Mouse (Mus musculus): ENCODE results near the gene Sema5a. TPM values are rescaled to one million over a fixed set of nuclear protein-coding genes. Genes with fewer than 3 reads are reported as not detected.

The Sema5a gene
- polyA plus RNA-seq, 1 experiment from 2014 or later: 3.9 TPM

DNA sequence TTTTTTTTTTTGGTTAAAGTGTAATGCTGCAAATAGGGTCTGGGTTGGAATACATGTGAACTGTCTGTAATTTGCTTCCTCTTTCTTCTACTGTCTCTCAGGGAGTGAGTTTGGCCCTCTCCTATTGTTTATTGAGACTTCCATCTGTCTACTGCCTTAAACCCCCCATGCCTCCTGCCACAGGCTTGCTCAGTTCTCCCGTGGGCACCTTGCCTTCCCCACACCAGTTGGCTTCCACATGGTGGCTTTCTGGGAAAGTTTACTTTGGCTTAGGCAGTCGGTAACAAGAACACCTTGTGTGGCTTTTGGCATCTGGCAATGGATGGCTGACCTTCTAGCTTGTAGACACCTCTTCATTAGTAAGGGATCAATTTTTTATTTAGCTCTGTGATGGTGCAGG is 10.2 kb downstream of the Sema5a start:
- WGBS: 75% methylated on average over 2 of the region's 2 CpGs
- no peak overlapping the region for H3K4me3 ChIP-seq
- no peaks in the 10 kb centered on the region for H3K36me3 ChIP-seq
- H3K9ac ChIP-seq: no peak overlapping the region
- no peak for ATAC-seq (ENCODE audit: insufficient number of reproducible peaks, low FRiP score)
- H3K27me3 ChIP-seq (replicated peaks): no peaks in the 10 kb centered on the region
- H3K9me3 ChIP-seq (replicated peaks): peaks cover 9% of the 10 kb centered on the region
- H3K4me1 ChIP-seq (replicated peaks): peaks cover 14% of the 10 kb centered on the region
- no peak overlapping the region for H3K27ac ChIP-seq (ENCODE audit: poor library complexity, severe bottlenecking)
- H3K4me2 ChIP-seq: no peak overlapping the region

DNA sequence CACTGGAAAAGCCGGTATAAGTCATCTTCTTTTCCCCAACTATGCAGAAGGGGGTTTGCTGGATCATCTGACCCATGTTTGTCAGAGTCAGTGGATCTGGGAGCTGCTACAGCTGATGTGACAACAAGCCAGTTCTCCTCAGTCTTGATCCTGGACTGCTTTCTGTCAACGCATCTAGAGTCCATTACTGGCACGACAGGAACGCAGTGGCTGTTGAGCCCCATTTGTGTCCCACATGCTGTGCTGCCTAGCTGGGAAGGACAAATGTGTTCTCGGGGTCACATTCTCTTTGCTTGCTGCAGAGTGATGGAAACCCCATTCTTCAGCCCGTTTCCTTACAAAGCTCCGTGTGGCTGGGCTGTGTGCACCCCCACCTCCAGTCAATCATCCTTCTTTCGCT is 12.7 kb downstream of the Sema5a start:
- Histone ChIP-seq H3K9me3 (replicated peaks) (peaks cover 9% of the 10 kb centered on the region), H3K4me1 (replicated peaks) (peaks cover 22% of the 10 kb centered on the region), H3K9ac (no peak overlapping the region), H3K36me3 (no peaks in the 10 kb centered on the region), H3K4me2 (peak overlapping the region; percentile 17), H3K4me3 (no peak overlapping the region), H3K27me3 (replicated peaks) (no peaks in the 10 kb centered on the region), H3K27ac (ENCODE audit: poor library complexity, severe bottlenecking) (peak overlapping the region; percentile 59)
- no peak for ATAC-seq (ENCODE audit: insufficient number of reproducible peaks, low FRiP score)
- WGBS: 43% methylated on average over 8 of the region's 8 CpGs

DNA sequence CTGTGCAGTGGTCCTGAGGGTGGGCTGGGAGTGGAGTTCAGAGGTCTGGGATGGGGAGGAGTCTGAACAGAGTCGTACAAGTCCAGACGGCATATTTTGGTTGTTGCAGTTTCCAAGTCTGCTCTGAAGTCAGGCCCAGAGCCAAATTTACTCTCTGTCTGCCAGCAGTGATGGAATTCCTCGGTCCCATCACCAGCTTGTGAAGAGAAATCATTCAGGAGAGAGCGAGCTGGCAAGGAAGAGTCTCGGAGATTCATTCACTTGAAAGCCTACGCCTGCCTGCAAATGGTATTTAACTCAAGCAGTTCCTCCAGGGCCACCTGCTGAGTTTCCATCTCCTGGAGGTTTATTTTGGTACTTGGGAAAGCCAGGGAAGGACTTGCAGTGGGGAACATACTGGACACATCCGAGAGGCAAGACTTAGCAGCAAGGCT is 13.3 kb downstream of the Sema5a start:
- H3K9me3 ChIP-seq (replicated peaks): peaks cover 9% of the 10 kb centered on the region
- peak overlapping the region; percentile 59 for H3K27ac ChIP-seq (ENCODE audit: poor library complexity, severe bottlenecking)
- no peaks in the 10 kb centered on the region for H3K27me3 ChIP-seq (replicated peaks)
- no peak for ATAC-seq (ENCODE audit: insufficient number of reproducible peaks, low FRiP score)
- H3K36me3 ChIP-seq: no peaks in the 10 kb centered on the region
- 33% methylated on average over 7 of the region's 7 CpGs for WGBS
- H3K4me1 ChIP-seq (replicated peaks): peaks cover 22% of the 10 kb centered on the region
- no peak overlapping the region for H3K9ac ChIP-seq
- peak overlapping the region; percentile 17 for H3K4me2 ChIP-seq
- no peak overlapping the region for H3K4me3 ChIP-seq

DNA sequence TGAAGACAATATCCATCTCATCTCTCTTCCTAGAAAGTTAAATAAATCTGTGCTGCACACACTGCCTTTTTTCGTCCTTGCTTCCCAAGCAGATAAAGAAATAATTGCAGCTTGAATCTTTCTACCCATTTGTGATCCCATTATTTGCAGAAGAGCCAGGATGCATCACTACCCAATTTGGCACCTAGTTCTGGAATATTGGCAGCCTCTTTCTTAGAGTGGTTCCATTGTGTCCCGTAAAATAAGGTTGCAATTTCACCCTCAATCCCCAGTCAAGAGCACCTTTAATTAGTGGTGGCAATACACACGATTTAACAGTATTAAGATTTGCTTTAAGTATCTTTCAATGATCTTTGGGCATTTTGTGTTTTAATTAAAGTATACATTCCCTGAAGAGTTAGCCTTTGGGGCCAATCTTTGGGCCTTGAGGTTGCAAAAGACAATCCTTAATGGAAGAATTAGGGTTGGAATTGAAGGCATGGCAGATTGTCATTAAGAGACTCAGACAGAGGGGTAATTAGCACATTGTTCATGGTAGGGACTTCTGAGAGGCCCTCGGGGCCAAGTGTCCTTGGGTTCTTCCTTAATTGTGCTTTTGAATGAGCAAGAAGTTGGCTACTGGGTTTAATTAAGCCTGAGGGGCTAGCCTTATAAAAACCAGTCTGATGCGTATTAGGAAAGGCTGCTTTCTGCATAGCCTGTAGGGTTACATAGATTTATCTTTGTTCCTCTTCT is 14.9 kb downstream of the Sema5a start:
- no peak overlapping the region for H3K4me3 ChIP-seq
- H3K4me2 ChIP-seq: no peak overlapping the region
- no peak overlapping the region for H3K27ac ChIP-seq (ENCODE audit: poor library complexity, severe bottlenecking)
- H3K9ac ChIP-seq: no peak overlapping the region
- no peak for ATAC-seq (ENCODE audit: insufficient number of reproducible peaks, low FRiP score)
- no peaks in the 10 kb centered on the region for H3K36me3 ChIP-seq
- H3K9me3 ChIP-seq (replicated peaks): no peaks in the 10 kb centered on the region
- H3K27me3 ChIP-seq (replicated peaks): no peaks in the 10 kb centered on the region
- WGBS: 78% methylated on average over 5 of the region's 5 CpGs
- H3K4me1 ChIP-seq (replicated peaks): peaks cover 33% of the 10 kb centered on the region

DNA sequence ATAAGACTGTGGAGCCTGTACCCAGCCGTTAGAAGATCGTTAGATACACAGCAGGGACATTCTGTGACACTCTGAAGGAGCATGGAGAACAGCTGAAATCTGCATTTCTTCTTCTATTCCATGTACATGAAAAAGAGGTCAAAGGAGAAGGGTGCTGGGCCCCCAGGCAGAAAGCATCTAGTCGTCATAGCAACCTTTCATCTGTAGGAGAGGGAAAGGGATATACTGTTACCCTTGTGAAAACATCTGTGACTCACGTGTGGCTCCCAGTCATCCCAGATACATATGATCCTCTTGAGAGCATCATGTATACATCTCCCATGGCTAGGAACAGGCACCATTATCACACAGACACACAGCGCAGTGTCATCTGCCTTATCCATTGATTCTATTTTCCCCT is 16.3 kb downstream of the Sema5a start:
- H3K9me3 ChIP-seq (replicated peaks): no peaks in the 10 kb centered on the region

DNA sequence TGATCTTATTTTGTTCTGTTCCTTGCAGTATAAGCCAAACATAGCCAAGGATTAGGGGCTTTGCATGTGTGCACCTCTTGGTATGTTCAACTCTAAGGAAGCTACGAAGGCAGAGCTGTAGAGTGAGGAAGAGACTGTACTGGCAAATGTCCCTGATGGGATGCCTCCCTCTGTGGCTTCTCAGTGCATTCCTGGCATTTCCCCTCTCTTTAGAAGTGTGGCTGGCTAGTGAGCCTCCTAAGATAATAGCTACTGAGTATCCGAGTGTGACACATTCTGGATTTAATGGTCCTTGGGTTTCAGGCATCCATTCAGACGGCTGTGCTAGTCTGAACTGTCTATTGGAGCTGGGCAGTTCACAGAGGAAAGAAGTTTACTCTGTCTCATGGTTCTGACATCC is 19.0 kb downstream of the Sema5a start:
- H3K36me3 ChIP-seq: no peaks in the 10 kb centered on the region
- H3K9ac ChIP-seq: no peak overlapping the region
- no peaks in the 10 kb centered on the region for H3K9me3 ChIP-seq (replicated peaks)
- ATAC-seq (ENCODE audit: insufficient number of reproducible peaks, low FRiP score): no peak
- WGBS: 30% methylated on average over 3 of the region's 3 CpGs
- no peak overlapping the region for H3K27ac ChIP-seq (ENCODE audit: poor library complexity, severe bottlenecking)
- no peaks in the 10 kb centered on the region for H3K27me3 ChIP-seq (replicated peaks)
- H3K4me2 ChIP-seq: no peak overlapping the region
- H3K4me1 ChIP-seq (replicated peaks): peaks cover 46% of the 10 kb centered on the region
- no peak overlapping the region for H3K4me3 ChIP-seq

More for the DNA sequence above, 16.3 kb downstream of the Sema5a start:
- Histone ChIP-seq H3K4me3 (no peak overlapping the region), H3K4me2 (no peak overlapping the region), H3K27me3 (replicated peaks) (no peaks in the 10 kb centered on the region), H3K9ac (no peak overlapping the region), H3K36me3 (no peaks in the 10 kb centered on the region), H3K4me1 (replicated peaks) (peaks cover 47% of the 10 kb centered on the region), H3K27ac (ENCODE audit: poor library complexity, severe bottlenecking) (no peak overlapping the region)
- no peak for ATAC-seq (ENCODE audit: insufficient number of reproducible peaks, low FRiP score)
- WGBS: 66% methylated on average over 5 of the region's 5 CpGs

DNA sequence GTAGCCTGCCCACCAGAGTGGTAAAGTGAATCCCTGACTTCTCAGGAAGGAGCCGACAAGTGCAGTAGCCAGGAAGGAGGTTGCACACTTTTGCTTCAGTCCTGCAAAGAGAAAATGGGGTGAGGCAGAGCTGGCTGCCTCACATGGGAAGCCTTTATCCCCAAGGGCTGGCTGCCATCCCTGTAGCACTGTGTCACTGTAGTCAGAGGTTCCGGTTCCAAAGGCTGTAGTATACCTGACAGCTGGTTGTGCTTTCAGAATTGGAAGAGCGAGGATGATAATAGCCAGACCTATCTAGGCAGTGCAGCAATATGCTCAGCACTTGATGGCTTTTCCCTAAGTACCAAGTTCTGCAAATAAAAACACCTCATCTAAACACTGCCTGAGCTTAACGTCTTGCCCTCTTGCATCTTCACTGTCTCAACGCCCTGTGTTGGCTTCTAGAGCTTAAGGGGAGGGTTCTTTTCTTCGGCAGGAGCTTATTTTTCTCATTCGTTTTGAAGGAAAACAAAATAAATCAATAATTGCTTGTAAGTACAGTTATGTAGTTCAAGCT is 20.3 kb downstream of the Sema5a start:
- WGBS: 75% methylated on average over 7 of the region's 7 CpGs
- Histone ChIP-seq H3K36me3 (no peaks in the 10 kb centered on the region), H3K4me2 (no peak overlapping the region), H3K27me3 (replicated peaks) (no peaks in the 10 kb centered on the region), H3K9ac (no peak overlapping the region), H3K4me1 (replicated peaks) (peaks cover 46% of the 10 kb centered on the region), H3K4me3 (no peak overlapping the region), H3K9me3 (replicated peaks) (no peaks in the 10 kb centered on the region), H3K27ac (ENCODE audit: poor library complexity, severe bottlenecking) (peak overlapping the region; percentile 66)
- no peak for ATAC-seq (ENCODE audit: insufficient number of reproducible peaks, low FRiP score)

DNA sequence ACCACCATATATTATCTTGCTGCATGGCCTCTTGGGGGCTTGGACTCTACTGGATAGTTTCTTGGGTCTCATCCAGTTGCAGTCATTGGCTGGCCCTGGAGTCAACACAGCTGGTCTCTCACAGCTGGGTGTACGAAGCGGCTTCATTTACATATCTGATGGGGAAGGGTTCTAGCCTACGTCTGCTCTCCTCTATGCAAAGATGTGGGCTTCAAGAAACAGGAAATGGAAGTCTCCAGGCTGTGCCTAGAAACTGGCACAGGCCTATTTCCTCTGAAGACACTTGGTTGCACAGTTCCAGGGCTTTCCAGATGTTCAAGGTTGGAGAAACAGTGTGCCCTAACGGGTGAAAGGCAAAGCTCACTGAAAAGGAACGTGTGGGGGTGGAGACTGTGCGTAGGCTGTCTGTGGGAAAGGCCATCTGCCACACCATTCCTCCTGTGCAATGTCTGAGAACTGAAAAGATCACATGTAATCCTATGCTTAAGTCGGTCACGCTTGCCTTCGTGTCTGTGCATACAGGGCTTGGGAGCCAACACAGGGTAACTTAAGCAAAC is 20.8 kb downstream of the Sema5a start:
- Histone ChIP-seq H3K4me2 (no peak overlapping the region), H3K9ac (no peak overlapping the region), H3K27ac (ENCODE audit: poor library complexity, severe bottlenecking) (peak overlapping the region; percentile 66), H3K4me3 (no peak overlapping the region), H3K9me3 (replicated peaks) (no peaks in the 10 kb centered on the region), H3K27me3 (replicated peaks) (no peaks in the 10 kb centered on the region), H3K4me1 (replicated peaks) (peaks cover 45% of the 10 kb centered on the region), H3K36me3 (no peaks in the 10 kb centered on the region)
- WGBS: 49% methylated on average over 9 of the region's 9 CpGs
- ATAC-seq (ENCODE audit: insufficient number of reproducible peaks, low FRiP score): no peak

DNA sequence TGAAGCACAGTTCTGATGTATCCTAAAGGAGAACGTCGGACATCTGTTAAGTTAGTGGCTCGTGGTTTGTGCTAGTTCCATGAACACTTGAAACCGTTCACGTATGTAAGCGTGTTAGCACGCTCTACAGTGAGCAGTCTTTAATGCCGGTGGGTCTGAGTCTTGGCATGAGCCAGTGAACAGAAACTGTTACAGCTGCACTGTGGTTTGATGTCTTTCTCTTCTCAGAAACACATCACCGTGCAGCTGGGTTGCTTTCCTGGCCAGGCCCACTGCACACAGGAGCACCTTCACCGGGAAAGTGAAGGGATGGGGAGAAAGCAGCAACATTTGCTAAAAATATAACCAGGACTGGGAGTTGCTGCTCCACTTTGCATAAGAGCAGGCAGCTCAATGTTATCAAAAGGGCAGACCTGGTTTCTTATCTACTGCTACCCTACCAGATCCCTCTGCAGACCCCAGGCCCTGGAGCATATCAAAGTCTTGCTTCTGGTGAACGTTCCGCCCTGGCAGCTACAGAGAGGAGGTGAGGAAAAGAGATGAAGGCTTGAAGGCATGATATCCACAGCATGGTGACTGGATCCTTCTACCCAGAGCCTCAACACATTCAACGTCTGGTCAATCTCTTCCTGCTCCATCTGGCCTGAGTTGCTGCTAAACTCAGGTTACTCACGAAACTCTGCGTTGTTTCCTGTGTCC is 21.7 kb downstream of the Sema5a start:
- 32% methylated on average over 15 of the region's 15 CpGs for WGBS
- no peaks in the 10 kb centered on the region for H3K27me3 ChIP-seq (replicated peaks)
- peaks cover 38% of the 10 kb centered on the region for H3K4me1 ChIP-seq (replicated peaks)
- H3K9me3 ChIP-seq (replicated peaks): no peaks in the 10 kb centered on the region
- no peaks in the 10 kb centered on the region for H3K36me3 ChIP-seq
- H3K27ac ChIP-seq (ENCODE audit: poor library complexity, severe bottlenecking): peak overlapping the region; percentile 66
- peak overlapping the region; percentile 28 for H3K4me2 ChIP-seq
- H3K4me3 ChIP-seq: no peak overlapping the region
- peak; percentile 81 for ATAC-seq (ENCODE audit: insufficient number of reproducible peaks, low FRiP score)
- H3K9ac ChIP-seq: no peak overlapping the region

DNA sequence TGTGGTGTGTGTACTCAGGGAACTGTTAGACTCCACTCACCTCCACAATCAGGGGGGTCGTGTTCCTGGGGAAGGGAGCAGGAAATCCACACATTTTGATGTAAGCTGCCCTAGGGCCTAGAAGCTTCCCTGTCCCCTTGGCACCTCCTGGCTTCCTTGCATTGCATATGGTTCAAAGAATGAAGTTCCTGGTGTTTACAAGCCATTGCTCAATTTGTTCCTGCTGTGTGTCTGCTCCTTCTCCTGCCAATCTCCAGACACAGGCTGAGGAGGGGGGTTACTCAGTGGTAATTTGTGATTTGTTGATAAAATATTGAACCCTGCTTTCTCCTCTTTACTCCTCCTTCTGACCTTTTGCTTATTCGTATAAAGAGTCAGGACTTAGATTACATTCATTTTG is 25.5 kb downstream of the Sema5a start:
- H3K9ac ChIP-seq: no peak overlapping the region
- H3K36me3 ChIP-seq: no peaks in the 10 kb centered on the region
- no peak for ATAC-seq (ENCODE audit: insufficient number of reproducible peaks, low FRiP score)
- H3K4me1 ChIP-seq (replicated peaks): peaks cover 20% of the 10 kb centered on the region
- 65% methylated on average over 2 of the region's 2 CpGs for WGBS
- H3K9me3 ChIP-seq (replicated peaks): no peaks in the 10 kb centered on the region
- H3K4me2 ChIP-seq: no peak overlapping the region
- no peak overlapping the region for H3K27ac ChIP-seq (ENCODE audit: poor library complexity, severe bottlenecking)
- H3K27me3 ChIP-seq (replicated peaks): no peaks in the 10 kb centered on the region
- H3K4me3 ChIP-seq: no peak overlapping the region

DNA sequence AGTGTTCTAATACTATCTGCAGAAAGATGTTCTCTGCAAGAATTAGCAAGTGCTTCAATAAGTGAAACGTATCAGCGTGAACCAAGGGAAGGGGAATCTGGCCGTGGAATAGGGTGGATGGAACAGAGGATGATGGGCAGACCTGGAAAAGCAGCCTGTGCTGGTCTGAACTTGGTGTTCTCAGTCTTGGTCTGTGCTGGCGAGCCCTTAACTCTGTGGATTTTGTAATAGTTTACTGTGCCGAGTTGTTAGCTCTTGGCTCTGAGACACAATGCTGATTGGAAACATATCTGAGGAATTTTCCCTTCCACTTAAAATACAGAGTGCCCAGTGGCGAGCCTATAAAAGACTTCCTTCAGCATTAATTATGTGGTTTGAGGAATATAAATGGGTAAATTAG is 29.3 kb downstream of the Sema5a start:
- Histone ChIP-seq H3K4me1 (replicated peaks) (peaks cover 7% of the 10 kb centered on the region), H3K4me3 (no peak overlapping the region), H3K9me3 (replicated peaks) (no peaks in the 10 kb centered on the region), H3K27ac (ENCODE audit: poor library complexity, severe bottlenecking) (no peak overlapping the region), H3K27me3 (replicated peaks) (no peaks in the 10 kb centered on the region), H3K9ac (no peak overlapping the region), H3K4me2 (no peak overlapping the region), H3K36me3 (no peaks in the 10 kb centered on the region)
- 74% methylated on average over 6 of the region's 6 CpGs for WGBS
- no peak for ATAC-seq (ENCODE audit: insufficient number of reproducible peaks, low FRiP score)

All from heart, embryonic 12.5 days (tissue).